Mouse (Mus musculus) right cerebral cortex, postnatal 36 days (tissue): ENCODE measurements at regions not wholly inside any gene's neighbourhood (a gene's known extent, or its start where the extent isn't known, plus 50 kb on each side); places are given as distances from the start of the nearest gene placed in this dataset.
A peak's percentile ranks its signal among the peaks of the same experiment; 100 is the strongest.

Source experiments
- DNase-seq, 2 experiments: peaks; one replicate each; pipeline ENCODE4 v3.0.0; 2022; ENCODE audit warnings: low spot score in 2 of 2, mixed read lengths in 1 of 2

DNA sequence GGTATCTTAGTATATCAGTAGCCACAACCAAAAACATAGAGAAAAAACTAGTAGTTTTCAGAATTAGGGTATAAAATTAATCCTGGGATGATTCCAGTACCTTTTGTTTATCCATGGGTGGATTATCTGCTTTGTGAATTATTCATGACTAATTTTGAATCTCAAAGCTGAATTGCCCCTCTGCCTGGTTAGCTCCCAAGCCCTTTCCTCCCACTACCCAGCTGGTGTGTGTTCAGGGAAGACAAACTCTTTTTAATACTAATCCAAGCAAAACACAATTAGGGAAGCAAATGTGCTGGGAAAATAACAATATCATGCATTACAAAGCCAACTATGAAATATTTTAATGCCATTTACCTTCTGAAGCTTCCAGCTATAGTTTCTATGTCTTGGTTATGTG is 347.4 kb downstream of the Gm43517 start:
- DNase-seq = no peak

DNA sequence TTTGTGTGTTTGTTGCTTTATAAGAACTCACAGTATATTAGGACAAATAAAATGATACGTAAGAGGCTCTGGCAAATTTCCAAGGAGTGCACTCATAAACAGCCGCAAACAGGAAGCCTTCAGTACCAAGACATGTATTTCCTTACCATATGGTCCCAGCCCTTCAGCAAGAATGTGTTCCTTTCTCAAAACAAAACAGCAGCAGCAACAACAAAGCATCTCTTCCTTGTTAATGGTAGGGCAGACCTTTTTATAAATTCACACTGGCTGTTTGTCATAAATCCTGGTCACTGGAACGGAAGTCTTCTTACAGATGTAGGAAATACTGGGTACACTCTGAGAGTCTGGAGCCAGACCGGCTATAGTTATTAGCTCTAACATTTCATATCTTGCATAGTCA is 352.1 kb downstream of the Gm43517 start:
- no peak for DNase-seq

DNA sequence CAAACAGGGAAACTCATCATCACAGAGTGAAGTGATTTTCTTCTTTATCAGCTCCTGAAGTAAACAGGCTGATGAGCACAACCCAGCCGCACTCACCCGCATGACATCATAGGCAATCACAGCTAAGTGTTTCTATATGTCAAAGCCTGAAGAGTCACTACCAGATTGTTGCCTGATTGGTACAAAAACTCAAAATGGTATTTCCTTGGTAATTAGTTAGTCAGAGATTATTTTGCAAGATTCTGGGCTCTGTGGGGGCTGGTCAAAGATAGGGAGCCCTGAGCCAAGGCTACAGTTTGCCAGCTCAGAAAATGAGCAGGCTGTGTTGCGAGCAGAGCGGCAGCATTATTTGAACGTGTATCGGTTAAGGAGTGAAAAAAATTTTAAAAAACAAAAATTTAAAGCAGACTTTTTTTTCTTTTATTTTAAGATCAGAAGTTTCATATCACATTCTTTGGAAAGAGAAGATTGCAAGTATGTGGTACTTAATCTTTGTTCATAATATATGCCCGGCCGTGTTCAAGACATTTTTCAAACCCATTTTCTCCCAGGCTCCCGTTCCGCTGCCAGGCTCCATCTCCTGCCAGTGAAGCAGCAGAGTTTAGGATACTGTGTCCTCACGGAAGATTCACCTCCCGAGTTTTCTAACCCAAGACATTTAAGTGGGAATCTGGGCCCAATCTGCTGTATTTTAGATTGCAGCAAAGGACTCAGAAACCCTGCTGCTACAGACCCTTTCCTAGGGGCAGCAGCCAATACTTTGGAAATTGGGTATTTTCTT is 355.2 kb downstream of the Gm43517 start:
- peak; percentile 9 to 22 for DNase-seq

DNA sequence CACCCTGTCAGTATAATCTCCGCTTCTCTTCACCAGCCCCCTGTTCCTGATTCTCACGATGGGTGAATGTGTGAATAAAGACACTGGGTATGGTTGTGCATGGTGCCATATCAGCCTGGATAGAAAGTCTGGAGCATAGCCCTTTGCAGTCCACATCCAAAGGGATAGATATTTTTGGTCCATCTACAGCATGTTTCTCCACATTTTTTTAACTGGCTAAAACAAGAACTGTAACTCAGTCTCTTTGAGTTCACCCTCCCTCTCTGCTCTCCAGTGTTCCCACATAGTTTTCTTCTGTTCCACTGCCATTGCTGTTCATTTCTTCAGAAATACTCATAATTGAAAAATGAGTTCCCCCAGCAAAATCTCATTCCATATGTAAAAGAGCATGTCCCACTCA is 358.4 kb downstream of the Gm43517 start:
- peak in 1 of 2 experiments; percentile 14 for DNase-seq

DNA sequence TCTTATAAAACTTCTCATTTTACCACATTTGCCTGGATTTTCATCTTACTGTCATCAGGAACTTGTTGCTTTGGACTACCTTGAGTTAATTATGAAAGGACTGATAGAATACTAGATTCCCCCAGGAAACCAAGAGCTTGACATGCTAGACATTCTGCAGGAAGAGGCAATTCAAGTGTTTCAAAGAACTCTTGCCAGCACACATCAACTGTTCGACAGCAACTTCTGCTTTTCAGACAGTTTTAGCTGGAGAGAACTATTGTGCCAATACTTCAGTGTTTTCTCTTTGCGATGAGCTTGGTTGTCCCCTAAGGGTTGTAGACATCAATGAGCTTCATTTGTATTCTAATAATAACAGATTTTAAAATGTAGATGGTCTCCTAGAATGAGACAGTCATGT is 362.1 kb downstream of the Gm43517 start:
- no peak for DNase-seq

DNA sequence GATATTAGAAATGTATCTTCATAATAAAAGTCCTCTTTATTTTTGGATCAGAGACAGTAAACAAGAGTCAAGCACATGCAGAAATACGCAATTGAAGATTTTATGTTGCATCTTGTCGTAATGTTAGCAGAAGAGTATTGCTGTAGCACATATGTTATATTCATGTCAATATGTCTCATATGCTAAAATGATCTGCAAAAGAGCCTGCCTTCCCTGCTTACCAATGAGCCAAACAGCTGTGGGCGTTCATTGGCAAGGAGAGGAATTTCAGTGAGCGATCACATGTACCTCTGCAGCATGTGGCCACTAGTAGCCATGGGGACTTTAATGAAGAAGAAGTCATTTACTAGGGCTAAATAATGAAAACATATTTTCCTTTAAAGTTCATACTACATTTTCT is 373.4 kb downstream of the Gm43517 start:
- no peak for DNase-seq

DNA sequence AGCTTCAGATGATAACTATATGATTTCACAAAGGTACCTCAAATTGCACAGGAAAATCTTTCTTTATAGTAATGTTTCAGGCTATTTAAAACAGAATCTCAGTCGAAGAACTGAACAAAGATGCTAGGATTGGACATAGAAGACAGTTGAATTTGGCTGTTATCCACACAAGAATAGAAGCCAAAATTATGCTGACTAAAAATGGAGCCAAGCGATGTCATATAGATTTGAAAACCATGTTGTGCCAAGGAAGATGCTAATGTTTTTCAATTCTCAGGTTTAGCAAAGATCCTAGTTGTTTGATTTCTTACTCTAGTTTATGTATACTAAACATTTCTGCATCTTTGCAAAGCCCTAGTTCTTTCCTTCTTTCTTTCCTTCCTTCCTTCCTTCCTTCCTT is 379.6 kb downstream of the Gm43517 start:
- no peak for DNase-seq

DNA sequence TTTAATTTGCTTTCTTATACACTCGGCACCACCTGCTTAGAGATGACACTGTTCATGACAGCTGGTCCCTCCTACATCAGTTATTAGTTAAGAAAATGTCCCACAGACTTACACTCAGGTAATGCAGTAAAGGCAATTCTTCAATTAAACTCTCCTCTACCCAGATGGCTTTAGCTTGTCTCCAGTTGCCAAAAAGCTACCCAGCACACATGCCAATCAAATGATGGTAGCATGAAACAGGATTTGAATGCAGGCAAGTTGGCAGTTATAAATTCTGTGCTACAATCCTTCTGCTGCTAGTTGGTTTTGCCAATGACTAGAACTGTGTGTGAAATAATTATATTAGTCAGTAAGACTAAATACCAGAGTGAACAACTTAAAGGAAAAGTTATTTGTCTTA is 423.4 kb downstream of the Gm43517 start:
- DNase-seq = no peak

DNA sequence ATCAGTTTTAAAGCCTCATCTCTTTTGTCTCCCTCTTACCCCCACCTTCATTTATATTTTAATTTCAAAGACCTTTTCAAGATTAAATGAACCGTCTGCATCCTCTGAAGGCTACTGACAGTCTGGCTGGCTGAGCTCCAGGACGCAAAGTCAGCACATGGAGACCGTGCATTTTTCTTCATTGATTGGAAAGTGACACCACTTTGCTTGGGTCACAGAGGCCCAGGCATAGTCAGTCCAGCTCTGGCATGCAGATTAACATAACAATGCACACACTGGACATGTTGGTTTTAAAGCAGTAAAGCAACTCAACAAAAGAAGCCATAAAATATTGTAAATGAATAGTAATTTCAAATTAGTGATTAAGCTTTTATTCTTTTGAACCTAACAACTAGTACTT is 429.7 kb downstream of the Gm43517 start:
- no peak for DNase-seq

DNA sequence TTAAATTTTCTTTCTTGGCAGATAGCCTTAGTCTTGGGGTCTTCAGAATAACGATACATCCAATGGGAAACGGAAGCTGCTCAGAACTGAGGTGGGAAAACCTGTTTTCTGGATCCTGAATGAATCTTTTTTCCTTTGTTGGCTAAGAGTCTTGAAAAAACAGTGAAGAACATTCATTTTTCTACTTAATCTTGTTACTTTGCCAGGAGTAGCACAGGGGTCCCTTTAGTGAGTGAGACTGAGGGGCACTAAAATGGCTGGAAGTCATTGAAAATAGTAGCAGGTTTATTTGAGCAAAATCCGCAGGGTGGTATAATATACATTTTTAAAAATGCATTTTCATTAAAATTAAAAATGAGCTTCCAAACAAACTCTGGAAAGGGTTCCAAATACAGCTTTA is 442.8 kb downstream of the Gm43517 start:
- DNase-seq = no peak

DNA sequence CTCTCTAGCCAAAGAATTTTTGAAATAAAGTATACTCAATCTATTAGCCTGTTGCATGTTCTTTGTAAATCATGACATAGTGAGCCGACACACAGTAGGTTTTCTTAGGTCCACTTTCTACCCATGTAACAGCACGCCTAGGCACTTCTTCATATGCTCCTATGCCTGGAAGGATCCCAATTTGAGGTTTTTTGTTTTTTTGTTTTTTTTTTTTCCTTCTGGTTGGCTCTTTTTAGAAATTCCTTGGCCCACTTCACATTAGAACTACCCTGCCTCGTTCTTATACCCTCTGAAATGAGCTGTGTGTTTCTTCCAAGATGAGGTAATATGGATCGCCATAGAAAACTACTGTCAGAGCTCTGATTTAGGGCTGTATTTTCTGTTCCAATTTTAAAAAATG is 443.6 kb downstream of the Gm43517 start:
- no peak for DNase-seq

DNA sequence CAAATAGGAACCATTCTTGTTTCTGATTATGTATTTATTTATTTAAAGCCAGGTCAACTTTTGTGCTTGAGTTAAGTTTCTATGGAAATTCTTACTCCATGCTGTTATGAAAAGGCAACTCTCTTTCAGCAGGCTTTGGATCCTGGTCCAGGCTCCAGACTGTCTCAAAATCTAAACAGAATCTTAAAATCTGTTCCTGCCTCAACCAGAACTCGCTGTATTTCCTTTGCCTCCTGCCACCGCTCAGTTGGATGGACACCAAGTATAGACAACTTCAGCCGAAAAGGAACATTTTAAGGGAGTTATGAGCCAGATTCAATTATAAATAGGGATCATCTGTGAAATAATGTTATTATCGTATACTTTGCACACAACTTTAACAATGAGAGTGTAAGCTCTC is 445.7 kb downstream of the Gm43517 start:
- DNase-seq = peak in 1 of 2 experiments; percentile 4

DNA sequence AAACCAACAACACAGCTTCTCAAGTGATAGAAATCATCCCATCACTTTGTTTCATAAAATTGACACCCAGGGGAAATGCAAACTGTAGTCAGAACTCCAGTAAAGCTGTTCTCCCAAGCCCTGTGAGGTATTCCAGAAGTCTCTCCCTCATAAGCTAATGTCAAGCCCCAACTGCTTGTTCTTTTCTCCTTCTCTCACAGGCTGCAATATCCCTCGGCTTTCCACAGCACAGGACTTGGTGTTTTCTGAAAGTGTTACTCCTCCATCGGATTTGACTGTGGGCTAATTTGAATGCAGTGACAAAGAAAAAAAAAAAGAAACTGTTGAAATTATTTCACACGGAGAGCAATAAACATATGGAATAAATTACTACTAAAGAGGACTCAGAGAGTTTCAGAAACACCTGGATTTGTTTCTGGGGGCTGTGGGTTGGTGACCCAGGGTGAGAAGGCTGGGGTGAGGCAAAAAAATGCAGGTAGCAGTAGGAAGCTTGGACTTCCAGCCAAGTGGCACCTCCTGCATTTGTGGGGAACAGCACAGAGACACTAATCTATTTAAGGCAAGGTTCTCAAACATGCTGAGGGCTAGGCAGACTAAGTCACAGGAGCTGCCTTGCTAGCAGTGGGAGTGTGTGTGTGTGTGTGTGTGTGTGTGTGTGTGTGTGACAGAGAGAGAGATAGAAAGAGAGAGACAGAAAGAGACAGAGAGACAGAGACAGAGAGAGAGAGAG is 447.3 kb downstream of the Gm43517 start:
- peak in 1 of 2 experiments; percentile 21 for DNase-seq

DNA sequence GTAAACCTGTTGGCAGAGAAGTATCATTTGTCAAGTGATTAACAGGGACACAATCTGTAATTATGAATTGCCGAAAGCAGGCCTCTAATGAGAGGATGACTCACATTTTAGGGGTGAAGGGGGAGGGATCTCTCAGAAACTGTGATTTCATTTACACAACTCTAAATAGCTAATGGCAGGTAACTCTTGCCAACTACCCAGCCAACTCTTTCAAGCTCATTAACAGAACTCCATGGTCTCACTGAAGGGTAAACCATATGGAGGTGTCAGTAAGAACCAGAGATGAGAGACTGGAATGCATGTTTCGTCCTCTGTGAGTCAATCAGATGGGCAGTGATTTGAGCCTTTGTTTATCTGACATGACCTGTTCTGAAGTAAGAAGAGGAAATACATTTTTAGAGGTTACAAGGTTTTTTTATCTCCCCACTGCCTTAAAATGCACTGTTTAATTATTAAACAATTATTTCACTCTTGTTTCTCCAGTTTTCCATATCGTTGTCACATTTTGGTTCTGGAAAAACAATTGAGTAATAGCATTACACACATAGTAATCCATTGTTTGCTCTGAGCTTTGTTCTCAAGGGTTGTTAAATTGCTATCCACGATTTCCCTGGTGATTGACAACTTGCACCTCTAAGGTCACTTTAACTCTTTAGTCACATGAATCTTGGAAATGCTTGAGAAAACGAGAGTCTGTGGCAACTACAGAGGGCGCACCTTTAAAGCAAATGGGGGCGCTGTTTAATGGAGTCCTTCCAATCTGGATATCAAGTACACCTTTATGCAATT is 451.5 kb downstream of the Gm43517 start:
- DNase-seq = no peak

DNA sequence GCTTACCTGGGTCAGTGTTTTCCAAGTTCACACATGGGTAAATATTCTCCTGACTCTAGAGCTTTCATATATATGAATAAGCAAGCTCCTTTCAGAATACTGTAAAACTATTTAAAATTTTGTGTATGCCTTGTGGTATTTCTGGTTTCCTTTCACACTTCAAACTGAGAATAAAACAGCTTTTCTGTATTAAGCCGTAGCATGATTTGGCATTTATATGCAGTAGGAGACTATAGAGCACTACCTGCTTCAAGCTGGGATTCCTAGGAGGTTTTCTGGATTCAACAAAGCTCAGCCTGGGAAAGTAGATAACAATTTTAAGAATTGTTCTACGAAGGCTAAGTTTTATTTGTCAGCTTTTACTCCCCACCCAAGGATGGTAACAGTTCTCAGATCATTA is 500.5 kb downstream of the Gm43517 start:
- no peak for DNase-seq

DNA sequence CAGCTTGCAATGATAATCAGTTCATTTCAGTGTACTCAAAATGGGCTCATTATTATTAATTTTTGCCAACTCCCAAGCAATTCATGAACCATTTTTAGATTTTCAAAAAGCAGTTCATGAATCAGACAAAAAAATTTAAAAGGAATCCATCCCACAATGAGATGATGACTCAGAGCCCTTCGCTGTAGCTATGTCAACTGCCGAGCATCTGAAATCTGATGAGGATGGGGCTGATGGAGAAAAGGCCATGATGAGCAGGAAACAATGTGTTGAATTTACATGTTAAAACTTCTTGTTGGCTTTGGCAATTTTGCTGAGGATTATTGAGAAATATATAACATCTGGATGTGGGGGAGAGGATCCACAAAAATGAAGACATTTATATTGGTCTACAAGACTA is 502.3 kb downstream of the Gm43517 start:
- no peak for DNase-seq

DNA sequence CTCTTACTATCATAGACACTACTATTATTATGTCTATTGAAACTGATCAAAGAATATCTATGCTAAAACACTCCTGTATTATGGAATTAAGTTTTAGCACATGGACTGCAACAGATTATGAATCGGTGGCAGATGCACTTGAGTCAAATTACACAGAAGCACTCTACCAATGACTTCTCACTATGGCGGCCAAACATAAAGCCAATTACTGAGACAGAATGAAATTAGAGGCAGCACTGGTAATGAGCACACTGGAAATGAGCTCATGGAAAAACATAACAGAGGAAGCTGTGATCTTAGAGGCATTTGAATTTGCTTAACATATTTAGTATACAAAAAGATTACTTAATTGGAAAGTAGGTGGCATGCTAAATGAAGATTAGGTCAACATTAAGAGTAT is 512.8 kb downstream of the Gm43517 start:
- no peak for DNase-seq

DNA sequence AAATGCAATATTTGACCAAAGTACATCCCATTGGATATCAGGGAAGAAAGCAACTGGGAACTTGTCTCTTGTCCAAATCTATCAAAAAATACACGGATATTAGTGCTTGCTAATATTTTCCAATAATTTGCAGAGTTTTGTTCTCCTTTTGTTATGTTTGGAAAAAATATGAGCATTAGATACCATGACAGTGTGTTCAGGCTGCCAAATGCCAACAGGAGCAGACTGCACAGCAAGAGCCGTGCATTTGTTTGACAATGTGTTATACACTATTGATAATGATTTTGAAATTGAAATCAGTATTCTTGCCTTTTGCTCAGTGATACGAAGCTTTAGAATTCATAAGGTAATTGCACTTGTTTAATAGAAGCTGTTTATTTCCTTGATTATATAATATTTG is 530.7 kb downstream of the Gm43517 start:
- no peak for DNase-seq

DNA sequence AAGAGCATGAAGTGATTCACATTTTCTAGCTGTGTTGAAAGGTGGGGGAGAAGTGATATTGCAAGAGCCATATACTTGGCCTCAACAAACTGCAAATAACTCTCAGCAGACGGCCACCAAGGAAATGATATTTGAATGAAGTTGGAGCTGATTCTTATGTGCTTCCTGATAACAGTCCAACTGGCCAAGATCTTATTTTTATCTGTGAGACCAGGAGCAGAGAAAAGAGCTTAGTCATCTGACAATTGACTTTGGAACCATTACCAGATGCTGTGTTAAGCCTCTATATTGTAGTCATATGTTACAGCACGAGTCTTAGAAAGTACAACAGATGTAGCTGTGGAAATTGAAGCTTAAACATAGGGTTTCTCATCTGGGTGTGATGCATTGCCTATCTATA is 536.6 kb downstream of the Gm43517 start:
- DNase-seq = no peak

DNA sequence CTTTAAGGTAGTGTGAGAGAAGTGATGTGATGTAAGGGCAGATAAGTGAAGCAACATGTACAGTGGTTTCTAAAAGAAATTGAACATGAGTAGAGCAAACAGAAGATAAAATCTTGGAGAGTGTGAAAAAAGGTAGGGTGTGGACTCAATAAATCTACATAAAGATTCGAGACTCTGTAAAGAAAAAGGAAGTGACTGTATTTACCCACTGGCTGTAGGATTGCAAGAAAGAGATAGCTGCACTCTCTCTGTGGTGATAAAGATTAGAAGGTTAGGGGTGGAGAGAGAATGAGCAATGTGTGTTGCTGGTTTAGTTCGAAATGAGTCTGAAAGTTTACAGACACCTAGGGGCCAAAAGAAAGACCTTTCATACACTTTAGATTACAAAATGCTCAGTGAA is 555.8 kb downstream of the Gm43517 start:
- DNase-seq = no peak

DNA sequence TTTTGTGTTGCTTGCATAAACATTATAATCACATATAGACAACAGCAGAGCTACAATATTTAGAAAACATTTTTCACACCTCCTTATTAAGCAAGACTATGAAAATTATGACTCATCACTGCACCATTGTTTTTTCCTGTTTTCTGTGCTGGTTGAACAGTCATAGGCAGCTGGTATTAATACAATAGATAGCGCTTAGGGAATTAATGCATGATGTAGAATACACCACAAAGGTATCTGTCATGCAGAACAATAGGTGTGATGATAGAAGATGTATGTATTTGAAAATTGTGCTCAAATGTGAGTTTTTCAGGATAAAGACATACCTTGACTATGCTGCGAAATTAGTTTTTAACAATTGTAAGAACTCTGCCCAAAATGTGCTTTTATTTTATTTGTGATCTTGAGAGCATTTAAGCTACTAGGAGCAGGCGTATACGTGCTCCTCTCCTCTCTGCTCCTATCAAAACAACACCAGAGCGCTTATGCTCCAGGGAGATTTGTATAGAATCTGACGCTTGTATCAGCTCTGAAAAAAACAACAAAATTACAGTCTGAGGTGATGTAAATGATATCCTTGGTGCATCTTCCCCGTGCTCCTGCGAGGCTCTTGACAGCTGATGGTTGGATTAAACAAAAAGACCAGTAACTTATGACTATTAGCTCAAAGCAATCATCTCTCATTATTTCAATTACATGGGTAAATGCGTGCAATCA is 560.1 kb downstream of the Gm43517 start:
- no peak for DNase-seq

DNA sequence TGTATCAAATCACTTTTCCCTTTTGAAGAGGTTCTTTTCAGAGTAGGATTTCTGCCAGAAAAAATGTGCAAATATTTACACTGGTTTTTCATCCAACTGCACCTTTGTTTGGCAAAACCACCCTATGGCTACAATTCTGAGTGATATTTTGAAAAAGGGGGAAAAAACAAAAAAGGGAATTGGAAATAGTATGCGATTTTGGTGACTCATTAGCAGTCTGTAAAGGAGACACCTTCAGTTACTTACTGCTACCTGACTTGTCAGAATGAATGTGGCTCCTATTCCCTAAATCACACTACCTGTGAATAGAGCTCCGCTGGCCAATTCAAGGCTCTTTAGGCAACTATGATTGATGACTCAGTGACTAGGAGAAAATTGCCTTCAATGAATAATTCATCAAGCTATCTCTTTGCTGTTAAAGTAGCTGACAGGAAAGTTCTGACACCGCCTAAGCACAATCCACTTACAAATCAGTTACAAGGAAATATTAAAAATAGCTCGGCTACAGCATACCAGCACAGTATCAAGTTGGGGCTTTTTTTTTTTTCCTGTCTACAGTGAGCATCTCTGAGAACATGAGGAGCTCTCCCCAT is 560.8 kb downstream of the Gm43517 start:
- peak in 1 of 2 experiments; percentile 32 for DNase-seq
